Mouse (Mus musculus): ENCODE results near the gene Vps37c.

Vps37c gene

GRCm38 (mm10) chr19:10714168-10714567, 25.6 kb downstream of the Vps37c start:
- DNase-seq: no peak

GRCm38 (mm10) chr19:10714682-10715475, 26.3 kb downstream of the Vps37c start:
- DNase-seq: peak; percentile 54 to 74

- DNase-seq: peak; percentile 66 to 77
Measured at GRCm38 (mm10) chr19:10715476-10715875, 26.9 kb downstream of the Vps37c start.

- DNase-seq: peak in 1 of 2 experiments; percentile 32
Measured at GRCm38 (mm10) chr19:10718251-10718775, 29.8 kb downstream of the Vps37c start.

GRCm38 (mm10) chr19:10719751-10720150, 31.2 kb downstream of the Vps37c start:
- no peak for DNase-seq

GRCm38 (mm10) chr19:10720524-10720923, 32.0 kb downstream of the Vps37c start:
- no peak for DNase-seq

- no peak for DNase-seq
Measured at GRCm38 (mm10) chr19:10721064-10721463, 32.5 kb downstream of the Vps37c start.

GRCm38 (mm10) chr19:10723084-10723483, 34.5 kb downstream of the Vps37c start:
- DNase-seq: no peak

GRCm38 (mm10) chr19:10723649-10724048, 35.1 kb downstream of the Vps37c start:
- no peak for DNase-seq

GRCm38 (mm10) chr19:10724629-10725363, 36.3 kb downstream of the Vps37c start:
- DNase-seq: no peak

GRCm38 (mm10) chr19:10729889-10730288, 41.4 kb downstream of the Vps37c start:
- DNase-seq: no peak

- DNase-seq: no peak
Measured at GRCm38 (mm10) chr19:10730469-10730868, 41.9 kb downstream of the Vps37c start.

- DNase-seq: no peak
Measured at GRCm38 (mm10) chr19:10731975-10732374, 43.4 kb downstream of the Vps37c start.

GRCm38 (mm10) chr19:10732741-10733140, 44.2 kb downstream of the Vps37c start:
- no peak for DNase-seq

- DNase-seq: no peak
Measured at GRCm38 (mm10) chr19:10733501-10734127, 45.1 kb downstream of the Vps37c start.

GRCm38 (mm10) chr19:10734554-10734953, 46.0 kb downstream of the Vps37c start:
- no peak for DNase-seq

- no peak for DNase-seq
Measured at GRCm38 (mm10) chr19:10735061-10735460, 46.5 kb downstream of the Vps37c start.

- no peak for DNase-seq
Measured at GRCm38 (mm10) chr19:10735861-10736260, 47.3 kb downstream of the Vps37c start.

GRCm38 (mm10) chr19:10738038-10738437, 49.5 kb downstream of the Vps37c start:
- no peak for DNase-seq

GRCm38 (mm10) chr19:10738811-10739210, 50.3 kb downstream of the Vps37c start, which contains the start of gene Cd5:
TSS of gene Cd5 (minus strand) at chr19:10739002.
- DNase-seq: peak; percentile 21 to 28

GRCm38 (mm10) chr19:10739916-10740315, 51.4 kb downstream of the Vps37c start:
- DNase-seq: no peak

GRCm38 (mm10) chr19:10740641-10741440, 52.3 kb downstream of the Vps37c start:
- DNase-seq: peak; percentile 13 to 59
